Mouse (Mus musculus): ENCODE results near the gene Tmem104. TPM values are rescaled to one million over a fixed set of nuclear protein-coding genes. Genes with fewer than 3 reads are reported as not detected.

Tmem104 gene
- 22.5 and 25.3 TPM in 2 replicates for polyA plus RNA-seq (2012)

DNA sequence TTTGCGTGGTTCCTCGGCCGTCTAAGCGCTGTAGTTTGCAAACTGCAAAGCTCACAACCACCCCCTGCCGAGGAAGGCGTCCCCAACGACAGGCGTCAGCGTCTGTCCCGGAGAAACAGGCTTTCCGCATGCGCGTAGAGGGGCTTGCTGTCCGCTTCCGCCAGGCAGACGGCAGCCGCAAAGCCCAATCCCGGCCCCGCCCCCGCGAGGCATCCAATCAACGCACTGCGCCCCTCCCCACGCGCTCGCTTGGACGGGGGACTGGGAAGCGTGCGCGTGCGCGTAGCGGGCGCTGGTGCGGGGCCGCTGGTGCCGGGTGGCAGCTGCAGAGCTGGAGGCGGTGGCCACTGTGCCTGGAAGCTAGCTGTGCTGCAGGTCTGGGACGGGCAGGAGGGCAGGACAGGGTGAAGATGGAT lies at the start of gene Tmem104:
Tmem104 (plus strand) TSS at position 264 of the 416 bp plus-strand sequence.

DNA sequence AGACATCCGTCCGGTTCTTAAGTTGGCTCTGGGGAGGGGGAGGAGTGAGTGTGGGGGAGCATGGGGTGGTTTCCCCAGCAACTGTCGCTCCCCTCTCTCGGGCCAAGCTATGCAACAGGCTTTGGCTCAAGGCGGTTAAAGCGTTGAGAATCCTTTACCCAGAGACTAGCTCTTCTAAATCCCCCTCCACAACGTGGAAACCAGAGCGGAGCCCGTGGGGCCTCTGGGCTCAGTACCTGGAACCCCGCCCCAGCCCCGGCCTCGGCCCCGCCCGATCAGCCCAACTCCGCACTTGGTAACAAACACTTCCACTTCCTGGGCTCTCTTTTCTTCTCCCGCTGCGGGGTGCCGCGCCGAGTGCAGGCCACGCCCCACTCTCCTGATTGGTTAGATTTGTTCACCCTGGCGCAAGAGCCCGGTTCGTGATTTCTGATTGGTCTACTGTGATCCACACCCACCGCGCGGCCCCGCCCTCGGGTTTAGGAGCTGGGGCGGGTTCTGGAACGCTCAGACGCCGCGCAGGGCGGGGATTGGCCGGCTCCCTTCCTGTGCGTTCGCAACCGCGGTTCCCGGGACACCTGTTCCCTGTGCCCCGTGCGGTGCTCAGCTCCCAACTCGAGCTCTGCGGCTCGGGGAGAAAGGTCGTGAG lies 24.3 kb upstream of the Tmem104 start, which contains the start of gene Slc9a3r1:
Slc9a3r1 (plus strand) TSS at position 510 of the 649 bp plus-strand sequence.

DNA sequence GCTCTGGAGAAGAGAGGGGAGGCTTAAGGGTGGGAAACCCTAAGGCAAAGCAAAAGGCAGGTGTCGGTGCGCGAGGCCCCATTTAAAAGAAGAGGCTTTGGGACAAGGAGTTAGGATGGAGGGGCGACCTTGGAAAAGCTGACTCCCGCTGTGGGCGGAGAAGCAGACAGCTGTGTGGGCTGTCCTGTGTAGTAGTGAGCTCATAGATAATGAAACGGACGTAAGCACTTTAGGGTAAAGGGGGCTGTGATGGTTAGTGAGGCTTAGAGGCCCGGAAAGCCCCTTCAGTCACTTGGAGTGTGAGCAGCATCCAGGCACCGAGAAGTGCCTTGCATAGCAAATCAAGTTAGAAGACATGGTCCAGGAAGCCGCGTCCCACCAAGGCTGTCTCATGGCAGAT lies 406 bp downstream of the Tmem104 start, which contains the start of gene Nat9:
Nat9 (minus strand) TSS at position 167 of the 400 bp plus-strand sequence.

GRCm38 (mm10) chr11:115267061-115267883 lies 80.0 kb downstream of the Tmem104 start, which contains the start of gene Grin2c:
Gene Grin2c (minus strand): TSS chr11:115267243.

DNA sequence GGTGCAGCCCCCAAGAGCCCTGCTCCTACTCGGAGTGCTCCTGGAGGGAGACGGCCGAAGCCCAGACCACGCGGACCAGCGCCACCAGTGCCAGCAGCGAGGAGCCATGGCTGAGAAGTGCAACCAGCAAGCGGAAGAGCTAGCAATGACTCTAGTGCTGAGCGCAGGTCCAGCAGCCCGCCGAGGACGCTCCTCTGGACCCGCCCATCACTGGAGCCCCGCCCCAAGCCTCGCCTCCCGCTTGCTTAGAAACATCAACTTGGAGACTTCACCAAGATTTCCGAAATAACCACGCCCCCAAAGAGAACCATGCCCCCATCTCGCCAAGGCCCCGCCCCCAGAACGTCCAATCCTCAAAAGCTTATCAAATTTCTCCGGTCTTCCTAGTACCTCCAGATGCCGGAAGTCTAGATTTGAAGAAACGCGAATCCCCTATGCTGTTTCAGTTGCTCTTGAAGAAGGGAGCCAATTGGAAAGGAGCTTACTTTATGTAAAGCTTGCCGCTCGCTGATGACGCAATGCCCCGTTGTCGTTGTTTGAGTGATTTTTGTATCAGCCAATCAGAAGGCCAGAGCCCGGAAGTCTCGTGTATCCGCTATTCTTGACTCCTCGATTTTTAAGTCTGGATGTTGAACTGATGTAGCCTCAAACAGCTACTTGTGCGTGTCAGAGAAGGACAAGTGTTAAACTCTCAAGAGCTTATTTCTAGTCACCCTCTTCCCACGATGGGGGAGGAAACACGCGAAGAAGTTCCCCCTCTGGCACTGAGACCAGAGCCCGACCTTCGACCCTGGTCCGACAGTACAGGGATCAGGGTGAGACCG lies 89.7 kb downstream of the Tmem104 start, which contains the start of gene Fdxr:
Fdxr (minus strand) TSS at position 271 of the 824 bp plus-strand sequence.

Other genes starting within 250 kb of the Tmem104 start
- 0.15 and 0.78 TPM in 2 replicates for gene Cd300c, start 218.3 kb upstream of the Tmem104 start, polyA plus RNA-seq (2012)
- gene Cd300ld, start 197.6 kb upstream of the Tmem104 start, polyA plus RNA-seq (2012) = 0.04 TPM in 1 of 2 replicates, not detected in the other
- gene Cd300c2, start 185.6 kb upstream of the Tmem104 start, polyA plus RNA-seq (2012) = 0.31 TPM in 1 of 2 replicates, not detected in the other
- not detected in 2 replicates for gene Cd300ld2, start 171.3 kb upstream of the Tmem104 start, polyA plus RNA-seq (2012)
- gene Cd300ld4, start 160.5 kb upstream of the Tmem104 start, polyA plus RNA-seq (2012) = not detected in 2 replicates
- not detected in 2 replicates for gene Cd300ld5, start 149.7 kb upstream of the Tmem104 start, polyA plus RNA-seq (2012)
- gene Cd300ld3, start 139.1 kb upstream of the Tmem104 start, polyA plus RNA-seq (2012) = not detected in 2 replicates
- gene Cd300e, start 125.3 kb upstream of the Tmem104 start, polyA plus RNA-seq (2012) = 0.05 TPM in 1 of 2 replicates, not detected in the other
- gene Rab37, start 96.1 kb upstream of the Tmem104 start, polyA plus RNA-seq (2012) = 15.3 and 26.5 TPM in 2 replicates
- 0.47 and 1.1 TPM in 2 replicates for gene Cd300lf, start 53.5 kb upstream of the Tmem104 start, polyA plus RNA-seq (2012)
- 221 and 253 TPM in 2 replicates for gene Slc9a3r1, start 24.1 kb upstream of the Tmem104 start, polyA plus RNA-seq (2012)
- gene Nat9, start 372 bp downstream of the Tmem104 start, polyA plus RNA-seq (2012) = 11.7 and 12.6 TPM in 2 replicates
- gene Grin2c, start 79.8 kb downstream of the Tmem104 start, polyA plus RNA-seq (2012) = 0.05 TPM in 2 replicates
- 47.2 and 51.6 TPM in 2 replicates for gene Fdxr, start 89.6 kb downstream of the Tmem104 start, polyA plus RNA-seq (2012)
- gene Fads6, start 110.2 kb downstream of the Tmem104 start, polyA plus RNA-seq (2012) = 1.3 and 1.5 TPM in 2 replicates
- not detected in 2 replicates for gene Otop2, start 119.7 kb downstream of the Tmem104 start, polyA plus RNA-seq (2012)
- not detected in 2 replicates for gene Ush1g, start 134.6 kb downstream of the Tmem104 start, polyA plus RNA-seq (2012)
- 0.07 TPM in 1 of 2 replicates, not detected in the other for gene Otop3, start 147.2 kb downstream of the Tmem104 start, polyA plus RNA-seq (2012)
- gene Hid1, start 180.3 kb downstream of the Tmem104 start, polyA plus RNA-seq (2012) = 0.90 and 0.91 TPM in 2 replicates
- gene Cdr2l, start 194.4 kb downstream of the Tmem104 start, polyA plus RNA-seq (2012) = 0.11 and 0.26 TPM in 2 replicates
- 50.0 and 65.5 TPM in 2 replicates for gene Mrpl58, start 216.3 kb downstream of the Tmem104 start, polyA plus RNA-seq (2012)
- gene Atp5h, start 232.5 kb downstream of the Tmem104 start, polyA plus RNA-seq (2012) = 101 and 128 TPM in 2 replicates
- gene Kctd2, start 232.6 kb downstream of the Tmem104 start, polyA plus RNA-seq (2012) = 19.7 and 25.1 TPM in 2 replicates

Measured in megakaryocyte-erythroid progenitor cell, adult 5 weeks (primary cell).